Mouse (Mus musculus): Measurements from ENCODE around the gene Cptp. TPM values are rescaled to one million over a fixed set of nuclear protein-coding genes. Genes with fewer than 3 reads are reported as not detected.

Gene Cptp
- polyA plus RNA-seq, 1 experiment from 2014 or later, result 20.0 TPM

GRCm38 (mm10) chr4:155847591-155848352, 21.5 kb downstream of the Cptp start:
- peaks cover 23% of the 10 kb centered on the region for H3K4me1 ChIP-seq (ENCODE audit: insufficient read depth, low read length)
- 1% methylated on average over 46 of the region's 69 CpGs for whole genome bisulfite sequencing
- peak; percentile 60 for ATAC-seq (ENCODE audit: low FRiP score, low TSS enrichment)
- H3K27ac ChIP-seq (ENCODE audit: low read length), result peak overlapping the region; percentile 73
- H3K4me2 ChIP-seq (replicated peaks; ENCODE audit: low read depth, low read length), result peak overlapping the region; percentile 83
- no peaks in the 10 kb centered on the region for H3K9me3 ChIP-seq (ENCODE audit: low read length)
- peak overlapping the region; percentile 91 for H3K9ac ChIP-seq (replicated peaks; ENCODE audit: low read length)
- peak overlapping the region; percentile 60 for H3K4me3 ChIP-seq (ENCODE audit: low read length)
- no peaks in the 10 kb centered on the region for H3K27me3 ChIP-seq (ENCODE audit: insufficient read depth, low read length)
- peaks cover 10% of the 10 kb centered on the region for H3K36me3 ChIP-seq (ENCODE audit: insufficient read depth, low read length)

GRCm38 (mm10) chr4:155846871-155847578, 22.2 kb downstream of the Cptp start, which contains the start of gene Dvl1:
Gene Dvl1 (plus strand): TSS chr4:155847402.
- Histone ChIP-seq H3K27me3 (ENCODE audit: insufficient read depth, low read length) (no peaks in the 10 kb centered on the region), H3K27ac (ENCODE audit: low read length) (peak within 1 kb of the TSS; percentile 76)

DNA sequence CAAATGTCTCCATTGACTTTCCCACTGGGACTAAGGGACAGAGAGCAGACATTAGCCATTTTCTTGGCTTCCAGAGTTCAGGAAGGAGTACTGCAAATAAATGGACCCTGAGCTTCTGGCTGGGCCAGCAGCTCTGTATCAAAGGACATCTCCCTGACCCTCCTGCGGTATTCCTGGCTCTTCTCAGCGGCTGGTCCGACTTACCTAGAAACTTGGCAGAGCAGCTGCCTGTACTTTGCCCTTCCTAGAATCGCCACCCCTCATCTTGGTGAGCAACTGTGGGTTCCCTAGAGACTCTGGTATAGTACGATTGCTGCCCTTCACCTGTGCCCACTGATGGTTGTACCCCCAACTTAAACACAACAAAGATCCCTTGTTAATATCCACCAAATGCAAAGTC, 26.0 kb downstream of the Cptp start:
- no peak overlapping the region for H3K4me3 ChIP-seq (ENCODE audit: low read length)
- H3K9me3 ChIP-seq (ENCODE audit: low read length), result no peaks in the 10 kb centered on the region
- 92% methylated on average over 5 of the region's 5 CpGs for WGBS
- peaks cover 42% of the 10 kb centered on the region for H3K4me1 ChIP-seq (ENCODE audit: insufficient read depth, low read length)
- H3K27me3 ChIP-seq (ENCODE audit: insufficient read depth, low read length), result no peaks in the 10 kb centered on the region
- H3K27ac ChIP-seq (ENCODE audit: low read length), result no peak overlapping the region
- no peak overlapping the region for H3K9ac ChIP-seq (replicated peaks; ENCODE audit: low read length)
- no peak for ATAC-seq (ENCODE audit: low FRiP score, low TSS enrichment)
- no peak overlapping the region for H3K4me2 ChIP-seq (replicated peaks; ENCODE audit: low read depth, low read length)
- peaks cover 13% of the 10 kb centered on the region for H3K36me3 ChIP-seq (ENCODE audit: insufficient read depth, low read length)

More at GRCm38 (mm10) chr4:155846871-155847578, 22.2 kb downstream of the Cptp start, which contains the start of gene Dvl1:
- Histone ChIP-seq H3K9ac (replicated peaks; ENCODE audit: low read length) (peak within 1 kb of the TSS; percentile 91), H3K4me3 (ENCODE audit: low read length) (peak within 1 kb of the TSS; percentile 60), H3K4me2 (replicated peaks; ENCODE audit: low read depth, low read length) (peak within 1 kb of the TSS; percentile 83), H3K9me3 (ENCODE audit: low read length) (no peaks in the 10 kb centered on the region), H3K36me3 (ENCODE audit: insufficient read depth, low read length) (peaks cover 13% of the 10 kb centered on the region), H3K4me1 (ENCODE audit: insufficient read depth, low read length) (peaks cover 23% of the 10 kb centered on the region)
- WGBS, result 3% methylated on average over 46 of the region's 65 CpGs
- peak; percentile 95 for ATAC-seq (ENCODE audit: low FRiP score, low TSS enrichment)

DNA sequence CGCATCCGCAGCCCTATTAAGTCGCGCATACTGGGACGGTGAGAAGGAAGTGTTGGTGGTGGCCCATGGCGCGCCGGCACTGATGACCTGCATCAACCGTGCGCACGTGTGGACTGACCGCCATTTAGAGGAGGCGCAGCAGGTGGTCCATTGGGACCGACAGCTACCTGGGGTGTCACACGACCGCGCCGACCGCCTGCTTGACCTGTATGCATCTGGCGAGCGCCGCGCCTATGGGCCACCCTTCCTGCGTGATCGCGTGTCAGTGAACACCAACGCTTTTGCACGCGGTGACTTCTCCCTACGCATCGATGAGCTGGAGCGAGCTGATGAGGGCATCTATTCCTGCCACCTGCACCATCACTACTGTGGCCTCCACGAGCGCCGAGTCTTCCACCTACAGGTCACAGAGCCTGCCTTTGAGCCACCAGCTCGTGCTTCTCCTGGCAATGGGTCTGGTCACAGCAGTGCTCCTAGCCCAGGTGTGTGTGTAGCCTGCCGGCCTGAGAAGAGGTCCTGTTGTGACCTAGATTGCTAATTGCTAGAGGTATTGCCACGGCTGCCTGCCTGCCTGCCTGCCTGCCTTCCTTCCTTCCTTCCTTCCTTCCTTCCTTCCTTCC, 27.5 kb downstream of the Cptp start:
- Histone ChIP-seq H3K4me2 (replicated peaks; ENCODE audit: low read depth, low read length) (peak overlapping the region; percentile 82), H3K27me3 (ENCODE audit: insufficient read depth, low read length) (no peaks in the 10 kb centered on the region), H3K9me3 (ENCODE audit: low read length) (no peaks in the 10 kb centered on the region), H3K36me3 (ENCODE audit: insufficient read depth, low read length) (peaks cover 13% of the 10 kb centered on the region), H3K27ac (ENCODE audit: low read length) (no peak overlapping the region), H3K9ac (replicated peaks; ENCODE audit: low read length) (no peak overlapping the region), H3K4me1 (ENCODE audit: insufficient read depth, low read length) (peaks cover 35% of the 10 kb centered on the region), H3K4me3 (ENCODE audit: low read length) (peak overlapping the region; percentile 59)
- 39% methylated on average over 38 of the region's 38 CpGs for WGBS
- no peak for ATAC-seq (ENCODE audit: low FRiP score, low TSS enrichment)

DNA sequence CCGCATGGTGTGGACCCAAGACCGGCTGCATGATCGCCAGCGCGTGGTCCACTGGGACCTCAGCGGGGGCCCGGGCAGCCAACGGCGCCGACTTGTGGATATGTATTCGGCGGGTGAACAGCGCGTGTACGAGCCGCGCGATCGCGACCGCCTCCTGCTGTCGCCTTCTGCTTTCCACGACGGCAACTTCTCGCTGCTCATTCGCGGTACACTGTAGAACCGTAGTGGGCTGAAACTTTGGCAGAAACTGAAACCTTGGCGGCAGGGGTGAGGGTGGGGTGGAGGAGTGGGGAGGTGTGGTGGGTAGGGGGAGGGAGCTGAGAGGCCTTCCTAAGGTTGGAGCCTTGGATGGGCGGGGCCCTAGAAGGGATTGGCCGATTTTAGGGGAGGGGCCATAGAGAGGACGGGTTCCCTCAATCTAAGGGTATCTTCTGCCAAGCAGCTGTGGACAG, 28.2 kb downstream of the Cptp start:
- Histone ChIP-seq H3K4me1 (ENCODE audit: insufficient read depth, low read length) (peaks cover 30% of the 10 kb centered on the region), H3K9me3 (ENCODE audit: low read length) (no peaks in the 10 kb centered on the region; the same call in 1 of the 2 replicates), H3K27ac (ENCODE audit: low read length) (no peak overlapping the region), H3K4me2 (replicated peaks; ENCODE audit: low read depth, low read length) (peak overlapping the region; percentile 82), H3K4me3 (ENCODE audit: low read length) (peak overlapping the region; percentile 59), H3K27me3 (ENCODE audit: insufficient read depth, low read length) (no peaks in the 10 kb centered on the region), H3K9ac (replicated peaks; ENCODE audit: low read length) (peak overlapping the region; percentile 75), H3K36me3 (ENCODE audit: insufficient read depth, low read length) (peaks cover 13% of the 10 kb centered on the region)
- peak; percentile 47 for ATAC-seq (ENCODE audit: low FRiP score, low TSS enrichment)
- WGBS, result under 1% methylated on average over 32 of the region's 32 CpGs

- peak; percentile 2; the same call in 1 of the 2 replicates for ATAC-seq (ENCODE audit: low FRiP score, low TSS enrichment)
- 7% methylated on average over 8 of the region's 8 CpGs for WGBS
- peak overlapping the region; percentile 82 for H3K4me2 ChIP-seq (replicated peaks; ENCODE audit: low read depth, low read length)
- peaks cover 30% of the 10 kb centered on the region for H3K4me1 ChIP-seq (ENCODE audit: insufficient read depth, low read length)
- H3K27me3 ChIP-seq (ENCODE audit: insufficient read depth, low read length), result no peaks in the 10 kb centered on the region
- H3K9ac ChIP-seq (replicated peaks; ENCODE audit: low read length), result peak overlapping the region; percentile 75
- peak overlapping the region; percentile 92 for H3K27ac ChIP-seq (ENCODE audit: low read length)
- no peaks in the 10 kb centered on the region; the same call in 1 of the 2 replicates for H3K9me3 ChIP-seq (ENCODE audit: low read length)
- peak overlapping the region; percentile 59 for H3K4me3 ChIP-seq (ENCODE audit: low read length)
- peaks cover 13% of the 10 kb centered on the region for H3K36me3 ChIP-seq (ENCODE audit: insufficient read depth, low read length)
These were observed 28.9 kb downstream of the Cptp start for GRCm38 (mm10) chr4:155840076-155841002.

DNA sequence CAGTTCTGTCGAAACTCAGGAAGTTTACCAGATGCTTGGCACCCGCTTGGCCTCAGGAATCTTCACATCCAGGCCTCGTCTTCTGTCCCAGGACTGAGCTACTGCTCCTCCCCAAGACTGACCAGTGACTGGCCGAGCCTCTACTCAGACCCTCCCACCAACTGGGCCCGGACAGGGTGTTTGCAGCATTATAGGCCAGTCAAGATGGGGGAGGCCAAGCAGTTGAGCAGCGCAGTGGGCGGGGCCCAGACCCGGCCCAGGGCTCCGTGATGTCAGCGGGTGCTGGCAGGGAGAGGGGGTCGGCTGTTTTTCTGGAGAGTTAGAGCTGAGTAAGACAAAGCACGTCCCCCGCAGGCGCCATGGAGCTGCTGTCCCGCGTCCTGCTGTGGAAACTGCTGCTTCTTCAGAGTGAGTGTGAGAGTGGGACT, 29.7 kb downstream of the Cptp start, which contains the start of gene Mxra8:
Mxra8 (plus strand) TSS at position 198 of the 428 bp plus-strand sequence.
- H3K9me3 ChIP-seq (ENCODE audit: low read length), result no peaks in the 10 kb centered on the region; the same call in 1 of the 2 replicates
- H3K9ac ChIP-seq (replicated peaks; ENCODE audit: low read length), result peak within 1 kb of the TSS; percentile 75
- H3K4me1 ChIP-seq (ENCODE audit: insufficient read depth, low read length), result peaks cover 30% of the 10 kb centered on the region
- H3K27me3 ChIP-seq (ENCODE audit: insufficient read depth, low read length), result no peaks in the 10 kb centered on the region
- H3K4me2 ChIP-seq (replicated peaks; ENCODE audit: low read depth, low read length), result peak within 1 kb of the TSS; percentile 82
- ATAC-seq (ENCODE audit: low FRiP score, low TSS enrichment), result peak; percentile 95
- peak within 1 kb of the TSS; percentile 59 for H3K4me3 ChIP-seq (ENCODE audit: low read length)
- WGBS, result 1% methylated on average over 16 of the region's 16 CpGs
- H3K36me3 ChIP-seq (ENCODE audit: insufficient read depth, low read length), result peaks cover 13% of the 10 kb centered on the region
- peak within 1 kb of the TSS; percentile 92 for H3K27ac ChIP-seq (ENCODE audit: low read length)

DNA sequence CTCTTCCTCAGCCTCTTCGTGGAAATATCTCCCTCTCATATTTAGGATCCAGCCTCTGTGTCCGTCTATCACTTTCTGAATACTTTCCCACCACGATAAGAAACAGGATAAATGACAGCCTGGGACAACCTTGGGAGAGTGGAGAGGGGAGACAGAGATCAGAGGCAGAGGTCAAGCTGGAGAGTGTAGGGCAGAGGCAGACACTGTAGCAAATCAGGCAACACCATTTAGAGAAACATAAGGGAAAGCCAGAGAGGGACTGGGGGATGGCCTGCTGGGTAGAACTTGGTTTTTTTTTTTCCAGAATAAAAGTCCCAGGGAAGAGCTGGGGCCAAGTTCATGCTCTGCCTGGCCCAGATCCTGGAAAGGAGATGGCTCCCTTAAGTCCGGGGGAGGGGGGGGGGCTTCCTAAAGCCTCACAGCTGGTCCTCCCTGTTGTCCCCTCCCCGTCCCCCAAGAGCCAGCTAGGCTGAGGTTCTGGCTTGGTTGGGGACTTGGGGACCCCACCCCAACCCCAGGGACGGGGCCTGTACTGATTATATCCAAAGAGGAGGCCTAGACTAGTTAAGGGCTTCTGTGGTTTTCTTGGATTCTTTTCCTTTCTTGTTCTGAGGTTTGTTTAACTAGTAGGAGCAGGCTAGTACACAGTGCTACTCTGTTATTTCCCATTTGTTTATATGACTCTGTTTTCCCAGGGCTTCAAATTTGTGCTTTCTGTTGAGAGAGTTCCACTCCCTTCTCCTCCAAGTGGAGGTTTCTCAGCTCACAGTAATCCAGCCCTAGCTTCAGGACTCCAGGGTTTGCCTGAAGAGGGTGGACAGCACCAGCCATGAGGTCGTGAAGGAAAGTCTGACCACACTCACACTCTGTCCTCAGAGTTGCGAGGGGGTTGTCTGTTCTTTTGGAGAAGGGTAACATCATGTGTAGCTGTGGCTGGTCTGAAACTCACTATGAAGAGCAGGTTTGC, 30.8 kb downstream of the Cptp start:
- ATAC-seq (ENCODE audit: low FRiP score, low TSS enrichment), result no peak
- H3K4me3 ChIP-seq (ENCODE audit: low read length), result no peak overlapping the region
- WGBS, result 52% methylated on average over 8 of the region's 8 CpGs
- peak overlapping the region; percentile 82; the same call in 1 of the 2 replicates for H3K4me2 ChIP-seq (replicated peaks; ENCODE audit: low read depth, low read length)
- no peak overlapping the region for H3K9ac ChIP-seq (replicated peaks; ENCODE audit: low read length)
- H3K4me1 ChIP-seq (ENCODE audit: insufficient read depth, low read length), result peaks cover 39% of the 10 kb centered on the region
- H3K36me3 ChIP-seq (ENCODE audit: insufficient read depth, low read length), result peaks cover 11% of the 10 kb centered on the region
- peak overlapping the region; percentile 92 for H3K27ac ChIP-seq (ENCODE audit: low read length)
- no peaks in the 10 kb centered on the region; the same call in 1 of the 2 replicates for H3K9me3 ChIP-seq (ENCODE audit: low read length)
- H3K27me3 ChIP-seq (ENCODE audit: insufficient read depth, low read length), result no peaks in the 10 kb centered on the region

All from kidney, embryonic 16.5 days (tissue).